Mouse (Mus musculus): Measurements from ENCODE around the gene Ntm. TPM values are rescaled to one million over a fixed set of nuclear protein-coding genes. Genes with fewer than 3 reads are reported as not detected.

Ntm gene
- total and polyA plus RNA-seq, 3 experiments = not detected

DNA sequence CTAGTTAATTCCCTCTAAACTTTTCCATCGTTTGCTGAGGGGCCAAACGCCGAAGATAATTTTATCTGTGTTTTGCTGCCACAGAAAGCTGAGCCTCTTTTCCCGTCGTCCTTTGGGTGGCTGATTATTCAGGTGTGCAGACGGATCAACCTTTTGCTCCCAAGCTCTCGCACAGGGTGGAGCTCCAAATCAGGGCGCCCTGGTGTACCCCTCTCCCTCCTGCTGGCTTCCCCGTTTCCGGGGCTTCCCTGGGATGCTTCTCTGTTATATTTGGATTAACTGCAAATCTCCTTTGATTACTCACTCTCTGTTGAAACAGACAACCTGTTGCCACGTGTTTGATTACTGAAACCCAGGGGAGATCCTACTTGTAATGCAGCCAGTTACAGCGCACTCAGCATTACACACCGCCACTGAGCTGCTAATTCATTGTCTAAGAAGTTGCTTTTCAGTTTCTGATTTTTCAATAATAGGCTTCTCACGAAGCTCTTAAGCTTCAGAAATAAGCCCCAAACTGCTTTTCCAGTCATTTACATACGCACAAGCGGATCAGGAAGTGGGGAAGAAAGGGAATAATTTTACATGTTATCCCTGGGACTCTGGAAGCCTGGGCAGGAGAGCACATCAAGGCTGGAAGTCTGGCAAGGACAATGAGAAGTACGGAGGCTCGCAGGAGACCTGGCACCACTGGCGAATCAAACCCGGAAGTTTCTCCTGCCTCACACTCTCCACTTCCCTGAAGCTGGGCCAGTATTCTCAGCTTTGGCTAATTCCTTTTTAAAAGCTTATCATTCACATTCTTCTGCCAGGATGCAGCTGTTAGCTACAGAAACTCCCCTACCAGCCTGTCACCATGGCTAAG is 19.5 kb downstream of the Ntm start:
- no peak overlapping the region for H3K27ac ChIP-seq (ENCODE audit: control insufficient read depth, low read depth, low read length)
- H3K36me3 ChIP-seq (ENCODE audit: control insufficient read depth in 1 of 2, insufficient read depth in 2 of 2, low read length in 2 of 2) = no peaks in the 10 kb centered on the region
- no peaks in the 10 kb centered on the region for H3K27me3 ChIP-seq (ENCODE audit: control insufficient read depth in 1 of 2, insufficient read depth in 2 of 2, low read length in 2 of 2)
- H3K9me3 ChIP-seq (replicated peaks; ENCODE audit: insufficient read depth, low read length) = no peaks in the 10 kb centered on the region
- no peak overlapping the region for H3K9ac ChIP-seq (ENCODE audit: control insufficient read depth, low read depth, low read length, poor library complexity, severe bottlenecking)
- H3K79me2 ChIP-seq (ENCODE audit: control insufficient read depth, insufficient read depth, low read length, poor library complexity) = no peaks in the 10 kb centered on the region
- H3K4me1 ChIP-seq (ENCODE audit: control insufficient read depth in 1 of 2, insufficient read depth in 2 of 2, low read length in 2 of 2) = no peaks in the 10 kb centered on the region
- no peak overlapping the region for H3K4me3 ChIP-seq (ENCODE audit: control insufficient read depth in 1 of 2, insufficient read depth in 1 of 2, low read depth in 2 of 2, low read length in 2 of 2)
- TF ChIP-seq BHLHE40 (IDR thresholded peaks at IDR 0.05; ENCODE audit: borderline replicate concordance, low read depth, low read length) (no peak), CHD1 (IDR thresholded peaks at IDR 0.05; ENCODE audit: low read depth, low read length) (no peak), POLR2A (IDR thresholded peaks at IDR 0.05; ENCODE audit: control insufficient read depth in 1 of 2, insufficient read depth in 1 of 2, low read depth in 1 of 2, low read length in 2 of 2, poor library complexity in 1 of 2) (no peak), JUND (IDR thresholded peaks at IDR 0.05; ENCODE audit: low read depth, low read length) (no peak), ZKSCAN1 (IDR thresholded peaks at IDR 0.05; ENCODE audit: low read depth, low read length) (no peak), MEF2A (IDR thresholded peaks at IDR 0.05; ENCODE audit: extremely low read depth, insufficient replicate concordance, low read depth, low read length, poor library complexity, severe bottlenecking) (no peak), CTCF (IDR thresholded peaks at IDR 0.05 in 2 of 3, conservative IDR thresholded peaks at IDR 0.05 in 1 of 3; ENCODE audit: control insufficient read depth in 1 of 3, insufficient read depth in 1 of 3, low read depth in 2 of 3, low read length in 3 of 3, poor library complexity in 1 of 3, severe bottlenecking in 1 of 3) (no peak), MAZ (IDR thresholded peaks at IDR 0.05; ENCODE audit: low read depth, low read length) (no peak), ZNF384 (IDR thresholded peaks at IDR 0.05; ENCODE audit: low read depth, low read length) (no peak), TBP (IDR thresholded peaks at IDR 0.05; ENCODE audit: low read depth, low read length) (no peak)
- no peak for DNase-seq (ENCODE audit: low read depth, low spot score)

DNA sequence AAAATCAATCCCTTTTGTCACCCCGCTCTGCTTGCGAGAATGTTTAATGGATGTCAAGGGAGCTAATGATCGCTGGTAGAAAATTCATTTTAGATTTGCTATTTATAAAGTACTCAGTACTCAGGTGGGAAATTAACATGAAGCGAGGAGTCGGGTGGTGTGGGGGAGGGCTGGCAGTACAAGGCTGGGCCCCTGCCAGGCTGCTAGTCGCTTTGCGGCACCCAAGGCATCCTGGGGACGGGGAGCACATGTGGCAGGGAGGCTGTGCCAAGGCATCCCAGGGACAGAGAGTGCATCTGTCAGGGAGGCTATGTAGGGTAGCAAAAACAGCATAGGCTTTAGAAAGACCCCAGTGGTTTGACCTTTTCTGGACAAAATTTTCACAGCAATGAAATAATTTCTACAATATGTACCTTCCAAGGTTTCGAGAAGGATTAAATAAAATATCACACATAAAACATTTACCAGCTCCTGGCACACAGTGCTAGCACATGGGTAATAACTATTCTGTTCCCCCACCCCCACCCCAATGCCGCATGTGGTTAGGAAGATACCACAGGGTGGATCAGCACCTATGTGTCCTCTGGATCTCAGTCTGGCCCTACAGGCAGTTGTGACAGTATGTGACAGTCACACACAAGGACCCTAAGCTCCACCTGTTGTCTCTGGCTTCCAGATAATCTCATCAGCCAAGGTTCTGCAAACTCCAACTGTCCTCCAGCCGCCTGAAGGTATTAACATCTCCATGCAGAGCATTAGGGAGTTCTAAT is 20.6 kb downstream of the Ntm start:
- Histone ChIP-seq H3K27ac (ENCODE audit: control insufficient read depth, low read depth, low read length) (no peak overlapping the region), H3K36me3 (ENCODE audit: control insufficient read depth in 1 of 2, insufficient read depth in 2 of 2, low read length in 2 of 2) (no peaks in the 10 kb centered on the region), H3K79me2 (ENCODE audit: control insufficient read depth, insufficient read depth, low read length, poor library complexity) (no peaks in the 10 kb centered on the region), H3K4me3 (ENCODE audit: control insufficient read depth in 1 of 2, insufficient read depth in 1 of 2, low read depth in 2 of 2, low read length in 2 of 2) (no peak overlapping the region), H3K9me3 (replicated peaks; ENCODE audit: insufficient read depth, low read length) (no peaks in the 10 kb centered on the region), H3K27me3 (ENCODE audit: control insufficient read depth in 1 of 2, insufficient read depth in 2 of 2, low read length in 2 of 2) (no peaks in the 10 kb centered on the region), H3K9ac (ENCODE audit: control insufficient read depth, low read depth, low read length, poor library complexity, severe bottlenecking) (no peak overlapping the region), H3K4me1 (ENCODE audit: control insufficient read depth in 1 of 2, insufficient read depth in 2 of 2, low read length in 2 of 2) (no peaks in the 10 kb centered on the region)
- TF ChIP-seq BHLHE40 (IDR thresholded peaks at IDR 0.05; ENCODE audit: borderline replicate concordance, low read depth, low read length) (no peak), TCF12 (IDR thresholded peaks at IDR 0.05; ENCODE audit: low read depth, low read length) (no peak), ZMIZ1 (IDR thresholded peaks at IDR 0.05; ENCODE audit: low read depth, low read length) (no peak), POLR2AphosphoS5 (IDR thresholded peaks at IDR 0.05; ENCODE audit: borderline replicate concordance, low read depth, low read length) (no peak), NELFE (IDR thresholded peaks at IDR 0.05; ENCODE audit: low read depth, low read length) (no peak), POLR2AphosphoS2 (IDR thresholded peaks at IDR 0.05; ENCODE audit: low read length) (no peak), GATA1 (IDR thresholded peaks at IDR 0.05; ENCODE audit: low read depth, low read length) (no peak), CTCF (IDR thresholded peaks at IDR 0.05 in 2 of 3, conservative IDR thresholded peaks at IDR 0.05 in 1 of 3; ENCODE audit: control insufficient read depth in 1 of 3, insufficient read depth in 1 of 3, low read depth in 2 of 3, low read length in 3 of 3, poor library complexity in 1 of 3, severe bottlenecking in 1 of 3) (no peak), RAD21 (IDR thresholded peaks at IDR 0.05; ENCODE audit: low read depth, low read length) (no peak), SMC3 (IDR thresholded peaks at IDR 0.05; ENCODE audit: low read depth, low read length) (no peak), POLR2A (IDR thresholded peaks at IDR 0.05; ENCODE audit: control insufficient read depth in 1 of 2, insufficient read depth in 1 of 2, low read depth in 1 of 2, low read length in 2 of 2, poor library complexity in 1 of 2) (no peak), MXI1 (IDR thresholded peaks at IDR 0.05; ENCODE audit: low read depth, low read length) (no peak), MAX (IDR thresholded peaks at IDR 0.05; ENCODE audit: low read length) (no peak), ETS1 (IDR thresholded peaks at IDR 0.05; ENCODE audit: low read depth, low read length) (no peak)
- no peak for DNase-seq (ENCODE audit: low read depth, low spot score)

All from MEL (cell line).